ENCODE assay signal across 24 mouse cellular contexts in genomic region chr1:136888704-136889103, GRCm38 (mm10).
DNase-seq lines count a peak whose midpoint lies in the region; ATAC-seq and TF ChIP-seq lines count a peak whose summit lies in the region.
"Had no signal": no experiment of that assay in that cellular context is flagged by ENCODE, and none has a peak within 500 bp of the region (broad histone marks: within the 10 kb centered on the region; RNA-seq: fewer than 3 reads in every experiment).

No protein-coding gene starts in this region.

- DNase-seq in hindbrain, postnatal 0 days (ENCODE audit: low spot score): no peak
- peak; percentile 5 for DNase-seq in right cerebral cortex, postnatal 4 days
- no peak for DNase-seq in right cerebral cortex, postnatal 36 days (ENCODE audit: low spot score in 2 of 2)
- DNase-seq in brain, embryonic 14.5 days (ENCODE audit: low read depth): peak; percentile 43
- DNase-seq: adrenal gland, postnatal 36 days; cerebellum, adult 11 months; cerebellum, adult 8-10 months; cerebellum, postnatal 14 days; embryo, embryonic 11 days; gastrocnemius, adult 2 months; gastrocnemius, postnatal 25 days; heart, postnatal 10 days; heart, postnatal 4 days; kidney, adult 11 months had no signal

- no peak overlapping the region for H3K9ac ChIP-seq in hindbrain, postnatal 0 days (replicated peaks; ENCODE audit: low read length)
- H3K9ac ChIP-seq in hindbrain, embryonic 12.5 days: no peak overlapping the region
- H3K9ac ChIP-seq in heart, embryonic 12.5 days: no peak overlapping the region
- no peak overlapping the region for H3K9ac ChIP-seq in intestine, embryonic 15.5 days
- H3K9ac ChIP-seq: embryonic facial prominence, embryonic 15.5 days; hindbrain, embryonic 15.5 days had no signal

- 0 out of 2 replicates have a peak, but pooled peaks have one; percentile 38 for ATAC-seq in hindbrain, postnatal 0 days
- ATAC-seq in hindbrain, embryonic 12.5 days (ENCODE audit: low FRiP score): no peak
- no peak for ATAC-seq in heart, embryonic 12.5 days (ENCODE audit: insufficient number of reproducible peaks, low FRiP score)
- ATAC-seq in intestine, embryonic 15.5 days: no peak
- ATAC-seq: activated CD4-positive, CD25-positive, alpha-beta regulatory T cell, adult 4 months; inflammation-experienced regulatory T-cells, adult 6 months had no signal

- no peak for TF ChIP-seq CTCF in hindbrain, postnatal 0 days (IDR thresholded peaks at IDR 0.05; ENCODE audit: low read depth)
- no peak for TF ChIP-seq CTCF in brain, embryonic 14.5 days (IDR thresholded peaks at IDR 0.05; ENCODE audit: borderline replicate concordance, extremely low read depth, insufficient read depth, insufficient read length)

- H3K4me1 ChIP-seq in hindbrain, postnatal 0 days (ENCODE audit: insufficient read depth, low read length): no peaks in the 10 kb centered on the region
- no peaks in the 10 kb centered on the region for H3K4me1 ChIP-seq in hindbrain, embryonic 12.5 days
- 0 out of 2 replicates have a peak, but pooled peaks cover 5% of the 10 kb centered on the region for H3K4me1 ChIP-seq in heart, embryonic 12.5 days (replicated peaks)
- H3K4me1 ChIP-seq in intestine, embryonic 15.5 days (replicated peaks): no peaks in the 10 kb centered on the region
- H3K4me1 ChIP-seq: embryonic facial prominence, embryonic 15.5 days; hindbrain, embryonic 15.5 days had no signal

- no peak overlapping the region for H3K27ac ChIP-seq in hindbrain, postnatal 0 days
- H3K27ac ChIP-seq in hindbrain, embryonic 12.5 days: no peak overlapping the region
- H3K27ac ChIP-seq in heart, embryonic 12.5 days (ENCODE audit: poor library complexity, severe bottlenecking): no peak overlapping the region
- no peak overlapping the region for H3K27ac ChIP-seq in intestine, embryonic 15.5 days
- H3K27ac ChIP-seq: embryonic facial prominence, embryonic 15.5 days; forebrain, embryonic 10.5 days; gastrocnemius, adult 2 months; hindbrain, embryonic 15.5 days had no signal

- no peak overlapping the region for H3K4me3 ChIP-seq in hindbrain, postnatal 0 days (ENCODE audit: low read length)
- H3K4me3 ChIP-seq in hindbrain, embryonic 12.5 days: no peak overlapping the region
- no peak overlapping the region for H3K4me3 ChIP-seq in heart, embryonic 12.5 days
- H3K4me3 ChIP-seq in intestine, embryonic 15.5 days (replicated peaks): no peak overlapping the region
- H3K4me3 ChIP-seq: embryonic facial prominence, embryonic 15.5 days; erythroblast, embryonic 14.5 days; forebrain, embryonic 10.5 days; gastrocnemius, adult 2 months; hindbrain, embryonic 15.5 days had no signal

- 20% methylated on average over 6 of the region's 6 CpGs for WGBS in hindbrain, postnatal 0 days
- WGBS in hindbrain, embryonic 12.5 days: 44% methylated on average over 6 of the region's 6 CpGs
- 77% methylated on average over 6 of the region's 6 CpGs for WGBS in heart, embryonic 12.5 days
- WGBS in intestine, embryonic 15.5 days: 72% methylated on average over 6 of the region's 6 CpGs

- no peak for TF ChIP-seq POLR2A in brain, embryonic 14.5 days (IDR thresholded peaks at IDR 0.05; ENCODE audit: borderline replicate concordance, extremely low read depth, insufficient read depth, insufficient read length, poor library complexity, severe bottlenecking)

- H3K36me3 ChIP-seq in hindbrain, postnatal 0 days (ENCODE audit: insufficient read depth, low read length): no peaks in the 10 kb centered on the region
- H3K36me3 ChIP-seq in hindbrain, embryonic 12.5 days: no peaks in the 10 kb centered on the region
- no peaks in the 10 kb centered on the region for H3K36me3 ChIP-seq in heart, embryonic 12.5 days
- H3K36me3 ChIP-seq in intestine, embryonic 15.5 days: no peaks in the 10 kb centered on the region
- H3K36me3 ChIP-seq: embryonic facial prominence, embryonic 15.5 days; forebrain, embryonic 10.5 days; G1E; hindbrain, embryonic 15.5 days had no signal

- no peaks in the 10 kb centered on the region for H3K27me3 ChIP-seq in hindbrain, postnatal 0 days (ENCODE audit: insufficient read depth, low read length)
- H3K27me3 ChIP-seq in hindbrain, embryonic 12.5 days: no peaks in the 10 kb centered on the region
- H3K27me3 ChIP-seq in heart, embryonic 12.5 days (replicated peaks): no peaks in the 10 kb centered on the region
- no peaks in the 10 kb centered on the region for H3K27me3 ChIP-seq in intestine, embryonic 15.5 days (replicated peaks)
- H3K27me3 ChIP-seq: embryonic facial prominence, embryonic 15.5 days; hindbrain, embryonic 15.5 days had no signal

- H3K4me2 ChIP-seq in hindbrain, postnatal 0 days (ENCODE audit: low read depth, low read length): no peak overlapping the region
- no peak overlapping the region for H3K4me2 ChIP-seq in hindbrain, embryonic 12.5 days (replicated peaks)
- H3K4me2 ChIP-seq in heart, embryonic 12.5 days: no peak overlapping the region
- H3K4me2 ChIP-seq in intestine, embryonic 15.5 days (replicated peaks): no peak overlapping the region
- H3K4me2 ChIP-seq: embryonic facial prominence, embryonic 15.5 days; hindbrain, embryonic 15.5 days had no signal

- H3K9me3 ChIP-seq in hindbrain, postnatal 0 days (ENCODE audit: low read length): no peaks in the 10 kb centered on the region
- no peaks in the 10 kb centered on the region for H3K9me3 ChIP-seq in hindbrain, embryonic 12.5 days (replicated peaks)
- H3K9me3 ChIP-seq in heart, embryonic 12.5 days (replicated peaks): no peaks in the 10 kb centered on the region
- no peaks in the 10 kb centered on the region for H3K9me3 ChIP-seq in intestine, embryonic 15.5 days
- H3K9me3 ChIP-seq: embryonic facial prominence, embryonic 15.5 days; forebrain, embryonic 10.5 days; hindbrain, embryonic 15.5 days had no signal

Comparison
In these comparisons a context has a peak if more than half of its experiments do, and no peak if none do; other contexts are left out.
1. DNase-seq: peak in right cerebral cortex, postnatal 4 days (single experiment) and brain, embryonic 14.5 days (single experiment); none in hindbrain, postnatal 0 days (single experiment) and right cerebral cortex, postnatal 36 days (0 of 2).